Mouse (Mus musculus) limb, embryonic 12.5 days (tissue): ENCODE data around the gene Rab4a. TPM values are rescaled to one million over a fixed set of nuclear protein-coding genes. Genes with fewer than 3 reads are reported as not detected.

Source experiments
- ATAC-seq: fragments of 200-750 bp; cut with Nextera tagmentation; 2 replicates; pipeline ENCODE4 v1.8.0; 2017; ENCODE audit warnings: low read depth, moderate TSS enrichment; ENCODE audit not compliant: insufficient number of reproducible peaks, insufficient read depth, low FRiP score, low TSS enrichment
- H3K27ac ChIP-seq: fragments of 300-500 bp; sonication (generic); 2 replicates; pipeline ENCODE4 v1.5.1; 2016; ENCODE audit warnings: mild to moderate bottlenecking, moderate library complexity
- H3K27me3 ChIP-seq: fragments of 300-500 bp; sonication (generic); 2 replicates; pipeline ENCODE4 v1.6.1; 2016; ENCODE audit warnings: mild to moderate bottlenecking, moderate library complexity
- H3K36me3 ChIP-seq: fragments of 300-500 bp; sonication (generic); 2 replicates; pipeline ENCODE4 v1.6.1; 2016; ENCODE audit warnings: mild to moderate bottlenecking, moderate library complexity
- H3K4me1 ChIP-seq: fragments of 300-500 bp; sonication (generic); replicated peaks from 2 replicates; pipeline ENCODE4 v1.6.1; 2016
- H3K4me2 ChIP-seq: fragments of 300-500 bp; sonication (generic); 2 replicates; pipeline ENCODE4 v1.6.1; 2016; ENCODE audit warnings: mild to moderate bottlenecking, moderate library complexity
- H3K4me3 ChIP-seq: fragments of 300-500 bp; sonication (generic); replicated peaks from 2 replicates; pipeline ENCODE4 v1.5.1; 2016; ENCODE audit warnings: mild to moderate bottlenecking
- H3K9ac ChIP-seq: fragments of 300-500 bp; sonication (generic); replicated peaks from 2 replicates; pipeline ENCODE4 v1.6.1; 2016; ENCODE audit warnings: mild to moderate bottlenecking, moderate library complexity
- H3K9me3 ChIP-seq: fragments of 300-500 bp; sonication (generic); 2 replicates; pipeline ENCODE4 v1.6.1; 2016; ENCODE audit warnings: mild to moderate bottlenecking, moderate library complexity
- WGBS: fragments of 180-500 bp; shearing (Covaris S2); methylation state at CpG from one replicate; pipeline ENCODE4 v1.1.7; 2016; 5-methylcytosine and 5-hydroxymethylcytosine counted together
- polyA plus RNA-seq: library from polyadenylated mRNA; unstranded; fragments of >200 nt; fragmentation: Nextera tagmentation; extraction: Ambion mirVana; gene quantifications from 2 replicates; pipeline ENCODE4 v1.2.1, GENCODE M21; 2016

Gene Rab4a
- polyA plus RNA-seq = 52.4 and 56.3 TPM in 2 replicates

GRCm38 (mm10) chr8:123805718-123806373, at the start of gene Rab4a:
Gene Rab4a (plus strand): TSS chr8:123805985.
- Histone ChIP-seq H3K27ac (peak within 1 kb of the TSS; percentile 81), H3K27me3 (no peaks in the 10 kb centered on the region), H3K9ac (peak within 1 kb of the TSS; percentile 76), H3K9me3 (peaks cover 3% of the 10 kb centered on the region; the same call in 1 of the 2 replicates), H3K4me2 (peak within 1 kb of the TSS; percentile 82), H3K36me3 (peaks cover 12% of the 10 kb centered on the region; the same call in 1 of the 2 replicates), H3K4me3 (peak within 1 kb of the TSS; percentile 73), H3K4me1 (peaks cover 23% of the 10 kb centered on the region)
- under 1% methylated on average over 48 of the region's 48 CpGs for WGBS
- peak; percentile 94 for ATAC-seq

- H3K4me3 ChIP-seq = no peak overlapping the region
- H3K9me3 ChIP-seq = no peaks in the 10 kb centered on the region
- peaks cover 40% of the 10 kb centered on the region for H3K4me1 ChIP-seq
- H3K9ac ChIP-seq = no peak overlapping the region
- WGBS = 82% methylated on average over 8 of the region's 8 CpGs
- no peaks in the 10 kb centered on the region for H3K27me3 ChIP-seq
- H3K36me3 ChIP-seq = no peaks in the 10 kb centered on the region
- no peak overlapping the region for H3K27ac ChIP-seq
- no peak for ATAC-seq
- H3K4me2 ChIP-seq = no peak overlapping the region
Measured at GRCm38 (mm10) chr8:123756901-123757300, 48.9 kb upstream of the Rab4a start.

GRCm38 (mm10) chr8:123758935-123759334, 46.9 kb upstream of the Rab4a start:
- Histone ChIP-seq H3K4me2 (no peak overlapping the region), H3K4me1 (peaks cover 45% of the 10 kb centered on the region)

GRCm38 (mm10) chr8:123759933-123760332, 45.9 kb upstream of the Rab4a start:
- peak overlapping the region; percentile 47 for H3K4me2 ChIP-seq
- H3K27me3 ChIP-seq = no peaks in the 10 kb centered on the region
- peak overlapping the region; percentile 6; the same call in 1 of the 2 replicates for H3K4me3 ChIP-seq
- peaks cover 39% of the 10 kb centered on the region for H3K4me1 ChIP-seq
- 8% methylated on average over 10 of the region's 10 CpGs for WGBS
- H3K36me3 ChIP-seq = no peaks in the 10 kb centered on the region
- no peaks in the 10 kb centered on the region for H3K9me3 ChIP-seq
- no peak overlapping the region for H3K9ac ChIP-seq
- 0 out of 2 replicates have a peak, but pooled peaks have one; percentile 65 for ATAC-seq
- H3K27ac ChIP-seq = no peak overlapping the region

More at GRCm38 (mm10) chr8:123758935-123759334, 46.9 kb upstream of the Rab4a start:
- no peak overlapping the region for H3K4me3 ChIP-seq
- H3K27me3 ChIP-seq = no peaks in the 10 kb centered on the region
- H3K9ac ChIP-seq = no peak overlapping the region
- no peaks in the 10 kb centered on the region for H3K36me3 ChIP-seq
- no peaks in the 10 kb centered on the region for H3K9me3 ChIP-seq
- ATAC-seq = no peak
- 83% methylated on average over 1 of the region's 1 CpGs for WGBS
- no peak overlapping the region for H3K27ac ChIP-seq

GRCm38 (mm10) chr8:123760579-123760978, 45.2 kb upstream of the Rab4a start:
- H3K9me3 ChIP-seq = no peaks in the 10 kb centered on the region
- no peaks in the 10 kb centered on the region for H3K36me3 ChIP-seq
- H3K4me2 ChIP-seq = peak overlapping the region; percentile 47
- H3K4me1 ChIP-seq = peaks cover 39% of the 10 kb centered on the region
- no peak overlapping the region for H3K27ac ChIP-seq
- 49% methylated on average over 5 of the region's 5 CpGs for WGBS
- H3K9ac ChIP-seq = no peak overlapping the region
- ATAC-seq = no peak
- 0 out of 2 replicates have a peak overlapping the region, but pooled peaks have one; percentile 6 for H3K4me3 ChIP-seq
- H3K27me3 ChIP-seq = no peaks in the 10 kb centered on the region

GRCm38 (mm10) chr8:123761266-123761882, 44.4 kb upstream of the Rab4a start:
- Histone ChIP-seq H3K4me2 (peak overlapping the region; percentile 21), H3K9ac (0 out of 2 replicates have a peak overlapping the region, but pooled peaks have one; percentile 2), H3K4me3 (no peak overlapping the region), H3K9me3 (no peaks in the 10 kb centered on the region), H3K27ac (0 out of 2 replicates have a peak overlapping the region, but pooled peaks have one; percentile 0), H3K27me3 (no peaks in the 10 kb centered on the region), H3K4me1 (peaks cover 39% of the 10 kb centered on the region), H3K36me3 (no peaks in the 10 kb centered on the region)
- WGBS = 35% methylated on average over 12 of the region's 12 CpGs
- ATAC-seq = no peak

- WGBS = 35% methylated on average over 4 of the region's 4 CpGs
- H3K36me3 ChIP-seq = no peaks in the 10 kb centered on the region
- H3K4me2 ChIP-seq = no peak overlapping the region
- H3K27me3 ChIP-seq = no peaks in the 10 kb centered on the region
- 0 out of 2 replicates have a peak overlapping the region, but pooled peaks have one; percentile 2 for H3K9ac ChIP-seq
- ATAC-seq = no peak
- peaks cover 39% of the 10 kb centered on the region for H3K4me1 ChIP-seq
- H3K4me3 ChIP-seq = no peak overlapping the region
- no peak overlapping the region for H3K27ac ChIP-seq
- no peaks in the 10 kb centered on the region for H3K9me3 ChIP-seq
Measured at GRCm38 (mm10) chr8:123761883-123762270, 43.9 kb upstream of the Rab4a start.

GRCm38 (mm10) chr8:123763355-123763754, 42.4 kb upstream of the Rab4a start:
- 64% methylated on average over 7 of the region's 7 CpGs for WGBS

GRCm38 (mm10) chr8:123764671-123765070, 41.1 kb upstream of the Rab4a start:
- H3K27ac ChIP-seq = no peak overlapping the region
- peaks cover 38% of the 10 kb centered on the region for H3K4me1 ChIP-seq
- no peaks in the 10 kb centered on the region for H3K27me3 ChIP-seq
- 45% methylated on average over 4 of the region's 4 CpGs for WGBS
- no peak for ATAC-seq
- H3K9ac ChIP-seq = no peak overlapping the region
- H3K36me3 ChIP-seq = no peaks in the 10 kb centered on the region
- no peak overlapping the region for H3K4me3 ChIP-seq
- no peaks in the 10 kb centered on the region for H3K9me3 ChIP-seq
- no peak overlapping the region for H3K4me2 ChIP-seq

More at GRCm38 (mm10) chr8:123763355-123763754, 42.4 kb upstream of the Rab4a start:
- Histone ChIP-seq H3K4me1 (peaks cover 39% of the 10 kb centered on the region), H3K9me3 (no peaks in the 10 kb centered on the region), H3K27ac (no peak overlapping the region), H3K4me3 (no peak overlapping the region), H3K9ac (no peak overlapping the region), H3K4me2 (no peak overlapping the region), H3K27me3 (no peaks in the 10 kb centered on the region), H3K36me3 (no peaks in the 10 kb centered on the region)
- no peak for ATAC-seq

- no peak for ATAC-seq
- Histone ChIP-seq H3K4me2 (no peak overlapping the region), H3K27me3 (no peaks in the 10 kb centered on the region), H3K4me3 (no peak overlapping the region), H3K9ac (no peak overlapping the region), H3K27ac (no peak overlapping the region), H3K4me1 (peaks cover 20% of the 10 kb centered on the region), H3K9me3 (no peaks in the 10 kb centered on the region), H3K36me3 (no peaks in the 10 kb centered on the region)
- 69% methylated on average over 4 of the region's 4 CpGs for WGBS
Measured at GRCm38 (mm10) chr8:123766516-123766915, 39.3 kb upstream of the Rab4a start.

- no peak for ATAC-seq
- H3K4me1 ChIP-seq = peaks cover 8% of the 10 kb centered on the region; the same call in 1 of the 2 replicates
- H3K9ac ChIP-seq = no peak overlapping the region
- H3K27me3 ChIP-seq = no peaks in the 10 kb centered on the region
- no peak overlapping the region for H3K4me3 ChIP-seq
- H3K4me2 ChIP-seq = no peak overlapping the region
- no peaks in the 10 kb centered on the region for H3K36me3 ChIP-seq
- WGBS = 77% methylated on average over 8 of the region's 8 CpGs
- H3K9me3 ChIP-seq = no peaks in the 10 kb centered on the region
- H3K27ac ChIP-seq = no peak overlapping the region
Measured at GRCm38 (mm10) chr8:123767874-123768273, 37.9 kb upstream of the Rab4a start.
